Mouse (Mus musculus) lung, postnatal 14 days (tissue): ENCODE results near the gene Scrt2.

Source experiments
- DNase-seq: peaks from one replicate; pipeline ENCODE4 v3.0.0; 2021

The Scrt2 gene

GRCm38 (mm10) chr2:152082456-152083285 is 1.3 kb downstream of the Scrt2 start:
- DNase-seq, result no peak

- no peak for DNase-seq
These were observed 2.1 kb downstream of the Scrt2 start for GRCm38 (mm10) chr2:152083411-152083810.

DNA sequence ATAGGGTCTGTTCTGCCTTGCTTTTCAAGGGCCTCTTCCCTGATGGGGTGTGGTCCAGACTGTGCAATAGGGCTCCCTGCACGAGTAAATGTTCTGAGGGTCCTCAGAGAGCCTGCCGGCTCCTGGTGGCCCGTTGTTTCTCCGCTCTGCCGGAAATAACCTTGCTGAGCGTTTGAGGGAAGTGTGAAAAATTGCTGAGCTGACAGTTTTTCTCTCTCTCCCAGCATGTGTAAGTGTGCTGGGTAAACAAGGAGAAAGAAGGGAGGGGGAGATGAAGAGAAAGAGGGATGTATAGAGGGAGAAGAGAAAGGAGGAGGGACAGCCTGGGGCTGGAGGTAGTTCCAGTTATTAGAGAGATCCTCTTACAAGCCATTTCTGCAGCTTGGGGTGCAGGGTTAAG is 3.0 kb downstream of the Scrt2 start:
- DNase-seq, result no peak

DNA sequence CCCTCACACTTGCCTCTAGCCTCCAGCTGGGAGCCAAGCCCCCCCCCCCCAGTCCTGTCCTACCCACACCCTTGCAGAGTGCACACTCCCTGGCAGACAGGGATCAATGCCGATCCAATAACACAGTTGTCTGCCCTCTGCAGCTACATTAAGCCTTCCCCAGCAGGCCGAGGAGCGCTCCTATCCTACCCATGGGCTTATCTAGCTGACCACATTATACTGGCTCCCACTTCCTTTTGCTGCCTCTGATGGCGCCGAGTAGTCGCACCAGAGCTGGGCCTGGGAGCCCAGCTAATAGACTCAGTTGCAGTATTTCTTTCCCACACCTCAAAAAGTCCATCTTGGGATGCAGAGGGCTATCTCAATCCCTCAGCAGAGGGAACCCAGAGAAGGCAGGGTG is 4.1 kb downstream of the Scrt2 start:
- DNase-seq, result no peak

GRCm38 (mm10) chr2:152086451-152086850 is 5.1 kb downstream of the Scrt2 start:
- DNase-seq, result no peak

GRCm38 (mm10) chr2:152087111-152087510 is 5.8 kb downstream of the Scrt2 start:
- no peak for DNase-seq

DNA sequence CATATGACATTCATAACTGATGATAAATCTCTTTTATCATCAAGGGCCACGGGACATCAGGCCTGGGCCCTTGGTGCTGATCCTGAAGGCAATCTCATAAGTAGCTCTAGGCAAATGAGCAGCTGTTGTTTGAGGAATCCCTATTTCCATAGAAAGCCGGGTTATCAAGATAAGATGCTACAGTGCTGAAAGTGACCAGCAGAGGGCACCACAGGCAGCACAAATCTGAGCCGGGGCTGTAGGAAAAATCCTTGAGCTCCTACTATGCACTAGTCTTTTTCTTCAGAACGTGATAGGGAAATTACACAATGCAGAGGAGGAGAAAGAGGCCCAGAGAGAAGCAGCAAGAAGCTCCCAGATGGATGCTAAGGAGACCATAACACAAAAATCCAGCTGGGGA is 7.7 kb downstream of the Scrt2 start:
- DNase-seq, result peak; percentile 70

DNA sequence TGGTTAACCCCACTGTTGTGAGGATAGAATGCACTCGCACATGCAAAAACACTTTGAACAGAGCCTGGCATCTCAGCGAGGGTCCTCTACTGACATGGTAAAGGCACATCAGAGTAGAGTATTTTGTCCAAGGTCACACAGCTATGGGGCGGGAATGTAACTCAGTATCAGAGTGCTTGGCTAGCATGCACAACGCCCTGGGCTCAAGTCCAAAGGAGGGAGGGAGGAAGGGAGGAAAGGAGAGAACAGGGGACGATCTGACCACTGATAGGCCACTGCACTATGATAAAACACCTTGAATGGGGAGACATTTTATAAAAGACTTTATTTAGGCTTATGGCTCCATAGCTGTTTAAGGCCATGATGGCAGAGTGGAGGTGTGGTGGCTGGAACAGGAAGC is 8.3 kb downstream of the Scrt2 start:
- no peak for DNase-seq

DNA sequence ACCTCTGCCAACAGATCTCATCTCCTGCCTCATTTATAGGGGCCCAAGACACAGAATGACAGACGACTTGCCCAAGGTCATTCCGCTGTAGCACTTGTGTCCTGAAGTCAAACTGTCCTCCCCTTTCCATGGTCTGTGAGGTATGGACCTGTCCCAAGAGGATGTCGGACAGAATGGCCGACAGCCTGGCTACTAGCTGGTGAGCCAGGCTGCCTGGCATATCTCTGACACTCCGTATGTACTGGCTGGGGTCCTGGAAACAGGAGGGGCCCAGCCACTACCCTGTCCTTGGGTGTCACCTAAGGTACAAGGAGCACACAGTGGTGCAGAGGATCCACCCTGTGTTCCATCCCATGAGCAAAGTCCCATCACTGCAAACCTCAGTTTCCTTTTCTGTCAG is 9.2 kb downstream of the Scrt2 start:
- no peak for DNase-seq

DNA sequence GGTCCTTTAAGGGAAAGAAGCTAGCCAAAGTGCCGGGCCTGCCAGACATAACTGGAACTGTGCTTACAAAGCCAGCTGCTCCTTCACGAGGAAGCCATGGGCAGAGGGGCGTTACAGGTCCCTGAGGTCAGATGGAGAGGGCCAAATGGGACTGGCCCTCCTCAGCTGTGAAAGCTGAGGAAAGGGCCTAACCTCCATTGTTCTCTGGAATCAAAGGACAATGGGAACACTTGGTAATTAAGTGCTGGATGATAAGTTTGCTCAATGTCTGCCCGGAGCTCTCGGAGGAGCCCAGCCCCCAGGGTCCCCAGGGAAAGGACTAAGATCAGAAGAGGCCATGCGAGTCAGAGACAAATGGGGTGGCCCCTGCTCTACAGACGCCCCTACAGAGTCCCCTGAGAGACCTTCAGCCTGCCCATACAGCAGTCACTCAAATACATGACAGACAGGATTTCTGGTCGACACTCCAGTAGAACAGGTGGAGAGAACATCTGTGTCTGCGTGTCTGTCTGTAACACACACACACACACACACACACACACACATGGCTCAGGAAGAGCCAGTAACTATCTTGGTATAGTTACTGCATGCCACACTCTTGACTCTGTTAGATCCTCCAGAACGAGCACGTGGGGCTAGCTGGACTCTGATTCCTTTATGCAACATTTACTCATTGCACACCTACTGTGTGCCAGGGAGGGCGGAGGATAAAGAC is 10.2 kb downstream of the Scrt2 start:
- no peak for DNase-seq

DNA sequence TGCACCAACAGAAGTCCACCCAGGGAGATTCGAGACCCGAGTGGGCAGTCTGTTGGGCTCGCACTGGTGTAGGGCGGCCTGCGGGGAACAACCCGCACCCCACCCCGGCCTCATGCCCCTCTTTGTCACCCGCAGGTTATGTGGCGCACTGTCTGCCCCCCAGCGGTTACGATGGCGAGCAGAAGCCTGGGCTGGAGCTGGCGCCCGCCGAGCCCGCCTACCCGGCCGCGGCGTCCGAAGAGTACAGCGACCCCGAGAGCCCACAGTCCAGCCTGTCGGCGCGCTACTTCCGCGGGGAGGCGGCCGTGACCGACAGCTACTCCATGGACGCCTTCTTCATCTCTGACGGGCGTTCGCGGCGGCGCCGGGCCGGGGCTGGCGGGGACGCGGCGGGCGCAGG is 11.6 kb downstream of the Scrt2 start:
- no peak for DNase-seq

GRCm38 (mm10) chr2:152093356-152093792 is 12.0 kb downstream of the Scrt2 start:
- DNase-seq, result no peak

DNA sequence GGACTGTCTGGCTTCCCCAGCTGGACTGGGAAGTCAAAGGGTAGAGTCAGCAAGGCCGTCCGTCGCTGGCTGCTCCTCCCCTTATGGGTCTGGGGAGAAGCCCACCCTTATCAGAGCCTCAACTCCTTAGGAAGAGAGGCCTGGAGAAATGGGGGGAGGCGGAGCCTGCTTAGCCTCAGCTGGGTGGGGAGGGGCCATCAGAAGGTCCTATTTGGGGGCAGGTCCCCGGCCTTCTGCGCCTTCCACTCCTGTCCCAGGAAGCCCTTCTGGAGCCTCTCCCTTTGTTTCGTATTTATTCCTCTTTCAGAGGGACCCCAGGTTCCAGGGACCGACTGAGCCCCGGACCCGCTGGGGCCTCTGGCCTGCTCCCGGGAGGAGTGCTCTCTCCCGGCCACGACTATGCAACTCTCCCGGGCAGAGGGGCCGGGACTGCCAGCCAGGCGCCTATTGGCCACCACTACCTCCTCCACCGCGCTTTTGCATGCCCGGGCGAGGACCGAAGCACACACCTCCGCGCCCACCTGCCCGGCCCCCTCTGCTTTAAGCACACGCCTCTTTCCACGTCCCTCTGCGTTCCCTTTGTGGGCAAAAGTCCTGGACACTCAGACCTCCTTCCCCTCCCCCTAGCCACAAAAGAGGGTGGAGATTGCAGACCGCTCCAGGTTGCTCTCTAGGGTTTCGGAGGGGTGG is 13.7 kb downstream of the Scrt2 start:
- DNase-seq, result no peak

GRCm38 (mm10) chr2:152096922-152097321 is 15.6 kb downstream of the Scrt2 start:
- DNase-seq, result no peak

DNA sequence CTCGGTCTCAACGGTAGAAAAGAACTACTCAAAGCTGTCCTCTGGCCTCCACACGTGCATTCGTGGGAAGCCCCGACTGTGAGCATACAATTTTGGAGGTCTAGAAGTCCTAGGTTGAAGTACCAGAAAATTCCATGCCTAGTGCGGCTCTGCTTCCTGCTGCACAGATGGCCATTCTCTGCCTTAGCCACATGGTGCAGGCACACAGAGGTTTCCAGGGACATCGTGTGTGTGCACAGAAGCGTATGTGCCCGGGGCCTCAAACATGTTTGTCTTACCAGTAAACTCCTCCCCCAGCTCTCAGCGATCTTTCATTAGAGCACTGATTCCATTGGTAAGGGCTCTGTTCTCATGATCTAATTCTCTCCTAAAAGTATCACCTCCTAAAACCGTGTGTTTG is 16.6 kb downstream of the Scrt2 start:
- no peak for DNase-seq

DNA sequence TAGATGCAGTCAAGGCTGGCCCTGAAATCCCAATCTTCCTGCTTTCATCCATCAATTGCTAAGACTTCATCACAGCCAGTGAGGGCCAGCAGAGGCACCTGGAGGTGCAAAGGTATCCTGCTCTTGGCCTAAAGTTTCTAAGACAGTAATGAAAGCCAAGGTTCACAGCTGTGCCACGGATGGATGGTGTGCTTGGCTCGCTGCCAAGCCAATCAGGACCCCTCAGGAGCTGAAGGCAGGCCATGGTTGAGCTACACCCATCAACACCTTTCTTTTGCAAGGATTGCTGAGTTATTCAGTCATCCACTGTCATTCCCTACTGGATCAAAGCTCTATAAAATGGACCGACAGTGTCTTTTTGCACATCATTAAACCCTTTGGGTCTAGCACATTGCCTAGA is 18.2 kb downstream of the Scrt2 start:
- DNase-seq, result no peak

DNA sequence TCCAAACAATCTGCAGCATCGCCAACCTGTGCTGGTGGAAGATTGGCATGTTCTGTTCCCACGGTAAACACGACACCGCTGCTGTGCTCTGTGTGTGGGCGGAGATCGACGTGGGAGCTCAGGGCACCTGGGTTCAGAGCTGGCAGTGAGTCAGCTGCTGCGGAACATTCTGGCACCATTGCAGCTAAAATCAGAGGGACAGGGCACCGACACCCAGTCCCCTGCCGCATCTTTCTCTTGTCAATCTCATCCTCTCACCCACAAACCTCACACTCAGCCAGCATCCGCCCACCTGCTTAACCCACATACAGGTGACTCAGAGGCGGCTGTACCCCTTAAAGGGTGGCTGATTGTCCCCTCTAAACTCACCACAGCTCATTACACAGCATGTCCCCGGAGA is 20.4 kb downstream of the Scrt2 start:
- no peak for DNase-seq

DNA sequence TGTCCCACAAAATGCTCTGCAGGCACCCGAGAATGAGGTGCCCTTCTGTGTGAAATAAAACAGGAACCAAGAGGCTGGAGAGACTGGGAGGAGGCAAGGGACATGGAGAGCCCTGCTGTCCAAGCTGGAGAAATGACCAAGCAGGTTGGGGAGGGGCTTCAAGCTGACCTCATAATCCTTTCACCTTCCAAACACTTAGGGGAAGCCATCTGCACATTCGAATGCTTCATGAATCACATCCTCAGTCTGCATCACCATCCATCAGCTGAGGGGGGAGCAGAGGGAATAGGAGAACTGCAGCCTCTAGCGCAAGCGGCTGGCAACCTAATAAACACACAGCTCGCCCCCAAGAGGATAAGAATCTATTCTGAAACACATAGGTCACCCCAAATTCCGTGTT is 21.0 kb downstream of the Scrt2 start:
- no peak for DNase-seq

DNA sequence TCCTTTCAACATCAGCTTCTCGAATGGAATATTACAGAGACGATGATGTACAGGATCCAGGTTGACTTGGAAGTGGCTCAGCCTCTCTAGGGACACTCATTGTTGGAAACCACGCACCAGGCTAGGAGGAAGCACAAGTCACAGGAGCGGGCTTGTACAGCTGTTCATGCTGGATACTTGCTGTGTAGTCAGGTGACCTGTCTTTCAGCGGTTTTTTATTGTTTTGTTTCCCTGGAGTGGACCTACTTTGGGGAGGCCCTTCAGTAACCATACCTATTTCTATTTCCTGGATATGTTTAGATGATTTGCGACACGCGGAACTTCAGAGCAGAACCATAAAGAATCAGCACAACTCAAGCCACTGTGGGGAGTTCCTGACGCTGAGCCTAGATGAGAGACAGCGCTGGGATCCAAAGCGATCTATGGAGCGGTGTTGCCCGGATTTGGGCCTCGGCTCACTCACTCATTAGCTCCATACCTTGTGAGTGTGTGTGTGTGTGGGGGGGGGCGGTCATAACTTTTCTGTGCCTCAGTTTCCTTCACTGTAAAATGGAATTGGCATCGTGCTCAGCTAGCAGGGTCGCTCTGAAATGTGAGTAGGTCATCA is 23.5 kb downstream of the Scrt2 start:
- no peak for DNase-seq

DNA sequence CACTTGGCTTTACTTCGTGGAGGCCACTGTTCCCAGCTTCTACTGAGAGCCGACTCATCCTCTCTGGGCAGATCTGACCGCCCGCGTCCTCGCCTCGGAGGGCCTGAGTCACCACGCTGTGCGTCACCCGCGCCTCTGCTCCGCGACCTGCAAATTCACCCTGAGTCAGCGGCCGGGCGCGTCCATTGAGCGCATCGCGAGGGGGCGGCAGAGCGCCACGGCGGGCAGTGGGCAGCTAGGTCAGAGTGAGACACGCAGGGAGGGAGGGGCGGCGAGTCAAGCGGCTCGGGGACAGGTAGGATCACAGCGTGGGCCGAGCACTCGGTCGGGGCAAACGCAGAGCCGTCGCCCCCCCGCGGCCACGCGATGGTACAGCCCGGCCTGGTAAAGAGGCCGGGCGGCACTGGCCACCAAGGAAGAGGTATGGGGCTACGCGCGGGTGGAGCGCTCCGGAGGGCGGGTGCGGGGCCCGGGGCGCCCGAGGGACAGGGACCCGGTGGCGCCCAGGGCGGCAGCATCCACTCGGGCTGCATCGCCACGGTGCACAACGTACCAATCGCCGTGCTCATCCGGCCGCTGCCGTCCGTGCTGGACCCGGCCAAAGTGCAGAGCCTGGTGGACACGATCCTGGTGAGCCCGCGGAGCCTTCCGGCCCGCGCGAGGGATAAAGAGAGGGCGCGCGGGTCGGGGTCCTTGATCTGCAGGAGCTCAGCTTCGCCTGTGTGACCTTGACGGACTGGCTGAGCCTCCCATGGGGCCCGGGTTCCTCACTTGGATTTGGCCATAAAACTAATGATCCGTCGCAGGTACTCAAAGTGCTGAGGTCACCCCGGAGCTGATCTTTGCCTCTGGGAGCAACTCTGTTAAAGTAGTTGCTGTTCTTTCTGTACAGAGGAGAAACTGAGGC is 24.2 kb downstream of the Scrt2 start, which contains the start of gene Srxn1:
Srxn1 (plus strand) TSS at position 199 of the 907 bp plus-strand sequence.
- DNase-seq, result peak; percentile 84

GRCm38 (mm10) chr2:152106225-152106595 is 24.9 kb downstream of the Scrt2 start:
- no peak for DNase-seq

DNA sequence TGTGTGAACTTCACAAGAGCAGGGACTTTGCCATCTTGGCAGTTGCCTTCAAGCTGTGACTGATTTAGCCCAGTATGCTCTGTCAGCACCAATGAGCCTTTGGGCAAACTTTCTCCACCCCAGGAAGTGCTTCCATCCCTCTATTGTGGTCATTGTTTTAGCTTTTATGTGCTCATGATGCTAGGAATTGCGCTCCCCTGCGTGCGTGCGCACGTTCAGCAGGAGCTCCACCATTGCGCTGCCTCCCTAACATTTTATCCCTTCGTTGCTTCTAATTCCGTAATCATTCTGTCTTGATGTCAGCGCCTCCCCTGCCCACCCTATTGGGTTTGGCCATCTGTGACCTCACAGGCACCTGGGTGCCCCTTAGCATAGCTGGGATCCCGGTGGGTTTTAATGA is 25.3 kb downstream of the Scrt2 start:
- DNase-seq, result no peak
